Mouse (Mus musculus) gastrocnemius, postnatal 4 days (tissue): ENCODE data around the gene Glmp. TPM values are rescaled to one million over a fixed set of nuclear protein-coding genes. Genes with fewer than 3 reads are reported as not detected.
"Not testable (repeated sequence)": the region's sequence is repeated elsewhere in the genome, so short reads cannot be mapped to it uniquely, and the experiment has no call there.

Experiments used
- DNase-seq, 2 experiments: peaks; one replicate each; pipeline ENCODE4 v3.0.0; 2021 to 2022; ENCODE audit warnings: low spot score in 2 of 2, mixed read lengths in 2 of 2
- total RNA-seq, 2 experiments: library from RNA; stranded (reverse); gene quantifications; 2 replicates each; pipeline ENCODE4 v1.2.3; 2021

Gene Glmp
- total RNA-seq, 2 experiments from 2014 or later, result 64.8 to 76.3 TPM

- DNase-seq, result no peak
Measured at GRCm38 (mm10) chr3:88335436-88336053, 10.7 kb downstream of the Glmp start.

GRCm38 (mm10) chr3:88336058-88337013 lies 11.5 kb downstream of the Glmp start, which contains the start of the genes Tmem79 and Smg5:
Gene Tmem79, minus strand, starts transcription at chr3:88336148.
Gene Smg5, plus strand, starts transcription at chr3:88336260.
- DNase-seq, result peak; percentile 92 to 98

GRCm38 (mm10) chr3:88337367-88338020 lies 12.7 kb downstream of the Glmp start:
- DNase-seq, result no peak

- DNase-seq, result no peak
Measured at GRCm38 (mm10) chr3:88338316-88338715, 13.5 kb downstream of the Glmp start.

- DNase-seq, result no peak
Measured at GRCm38 (mm10) chr3:88339006-88339405, 14.2 kb downstream of the Glmp start.

GRCm38 (mm10) chr3:88350732-88351131 lies 25.9 kb downstream of the Glmp start:
- DNase-seq, result no peak

GRCm38 (mm10) chr3:88352907-88353306 lies 28.1 kb downstream of the Glmp start:
- DNase-seq, result no peak

GRCm38 (mm10) chr3:88354396-88355165 lies 29.8 kb downstream of the Glmp start:
- no peak for DNase-seq

- no peak for DNase-seq
Measured at GRCm38 (mm10) chr3:88359584-88359983, 34.8 kb downstream of the Glmp start.

- DNase-seq, result no peak
Measured at GRCm38 (mm10) chr3:88359989-88360388, 35.2 kb downstream of the Glmp start.

- no peak for DNase-seq
Measured at GRCm38 (mm10) chr3:88361096-88361495, 36.3 kb downstream of the Glmp start.

GRCm38 (mm10) chr3:88361612-88362313 lies 36.9 kb downstream of the Glmp start:
- DNase-seq, result no peak

- DNase-seq, result no peak
Measured at GRCm38 (mm10) chr3:88363700-88364099, 38.9 kb downstream of the Glmp start.

- peak; percentile 52 to 70 for DNase-seq
Measured at GRCm38 (mm10) chr3:88364337-88364736, 39.5 kb downstream of the Glmp start, which contains the start of gene Paqr6. Gene Paqr6, plus strand, starts transcription at chr3:88364584.

GRCm38 (mm10) chr3:88365705-88366361 lies 41.0 kb downstream of the Glmp start:
- DNase-seq, result no peak

- not testable (repeated sequence) for DNase-seq
Measured at GRCm38 (mm10) chr3:88366830-88367428, 42.1 kb downstream of the Glmp start.

GRCm38 (mm10) chr3:88367517-88367916 lies 42.7 kb downstream of the Glmp start:
- DNase-seq, result not testable (repeated sequence)

GRCm38 (mm10) chr3:88368511-88368910 lies 43.7 kb downstream of the Glmp start:
- DNase-seq, result not testable (repeated sequence)

- DNase-seq, result not testable (repeated sequence)
Measured at GRCm38 (mm10) chr3:88372643-88373042, 47.8 kb downstream of the Glmp start, which contains the start of gene Bglap3. Gene Bglap3, minus strand, starts transcription at chr3:88372743.
